Mouse (Mus musculus): ENCODE measurements at regions not wholly inside any gene's neighbourhood (a gene's known extent, or its start where the extent isn't known, plus 50 kb on each side); places are given as distances from the start of the nearest gene placed in this dataset.

DNA sequence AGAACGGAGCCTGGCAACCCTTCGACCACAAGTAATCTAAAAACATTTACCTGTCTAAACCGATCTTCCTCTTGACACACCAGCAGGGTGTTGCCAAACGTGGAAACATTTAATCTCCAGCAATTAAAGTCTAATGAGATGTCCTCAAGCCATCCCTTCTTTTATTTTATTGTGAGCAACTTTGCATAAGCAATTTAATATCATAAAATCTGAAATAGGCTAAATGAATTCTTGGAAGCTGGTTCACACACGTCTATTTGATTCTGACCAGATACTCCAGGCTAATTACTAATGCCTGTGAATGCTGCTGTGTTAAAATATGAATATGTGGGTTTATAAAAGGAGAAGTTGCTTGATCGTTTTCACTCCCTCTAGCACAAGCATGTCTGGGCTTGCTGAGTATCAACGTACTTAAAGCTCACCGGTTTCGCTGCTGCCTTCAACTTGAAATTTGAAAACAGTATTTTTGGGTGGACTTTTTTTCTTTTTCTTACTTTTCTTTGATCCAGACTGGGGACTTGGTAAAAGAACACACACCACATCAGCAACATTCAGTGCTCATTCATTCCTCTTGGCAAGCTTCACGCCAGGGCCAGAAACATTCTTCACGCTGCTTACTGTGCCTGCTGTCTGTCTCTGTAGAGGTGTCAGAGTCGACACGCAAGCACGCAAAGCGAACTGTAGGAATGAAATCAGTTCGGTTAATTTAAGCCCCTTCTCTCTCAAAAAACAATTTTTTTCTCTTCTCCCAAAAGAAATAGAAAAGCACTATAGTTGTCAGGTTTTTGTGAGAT lies 194.4 kb downstream of the Npr3 start:
- peak; percentile 78 for DNase-seq (ENCODE audit: low read depth)

DNA sequence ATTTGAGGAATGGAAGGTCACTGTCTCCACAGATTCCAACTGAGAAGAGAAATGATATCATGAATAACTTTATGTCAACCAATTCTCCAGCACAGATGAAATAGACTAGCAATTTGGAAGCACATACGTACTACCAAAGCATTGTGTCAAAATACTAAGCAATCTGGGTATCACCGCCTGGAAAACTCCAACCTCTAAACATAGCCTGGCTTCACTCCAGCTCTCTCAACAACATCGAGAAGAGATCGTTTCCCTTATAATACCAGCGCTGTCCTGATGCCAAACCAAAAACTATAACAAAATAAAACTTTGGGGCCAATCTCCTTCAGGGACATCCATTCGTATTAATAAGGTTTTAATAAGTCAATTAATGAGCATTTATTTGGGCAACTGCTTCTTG lies 205.8 kb downstream of the Npr3 start:
- DNase-seq (ENCODE audit: low read depth) = no peak

DNA sequence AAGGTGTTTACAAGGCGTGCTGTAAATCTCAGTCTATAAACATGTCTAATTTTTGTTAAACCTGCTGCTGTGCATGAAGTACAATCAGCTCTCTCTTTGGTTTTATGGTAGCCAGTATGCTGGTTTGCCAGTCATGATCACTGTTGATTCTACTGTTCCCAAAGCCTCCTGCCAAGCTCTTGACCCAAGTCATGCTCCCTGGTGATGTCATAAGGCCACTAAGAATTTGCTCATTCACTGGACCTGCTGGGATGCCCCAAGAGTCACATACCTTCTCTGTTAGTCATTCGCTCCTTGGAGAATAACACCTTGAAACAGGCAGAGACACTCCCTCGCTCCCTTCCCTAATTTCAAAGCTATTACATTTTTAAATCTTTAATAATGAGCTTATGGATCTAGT lies 207.2 kb downstream of the Npr3 start:
- no peak for DNase-seq (ENCODE audit: low read depth)

DNA sequence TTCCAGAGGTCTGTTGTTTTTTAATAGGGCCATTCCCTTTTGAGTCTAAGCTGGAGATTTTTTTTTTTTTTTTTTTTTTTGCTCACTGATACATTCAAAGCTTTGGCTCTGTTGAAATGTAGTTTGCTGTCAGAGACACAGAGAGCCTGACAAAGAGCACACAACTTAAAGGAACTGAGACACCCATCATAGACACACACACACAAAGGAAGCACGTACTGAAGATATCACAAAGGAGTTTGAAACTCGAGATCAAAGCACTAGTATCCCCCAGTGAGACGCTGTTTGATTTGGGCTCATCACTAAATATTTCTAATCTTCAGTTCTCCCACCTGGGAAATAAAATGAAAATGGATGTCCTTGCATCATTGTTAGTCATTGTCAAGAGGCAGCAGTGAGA lies 210.0 kb downstream of the Npr3 start:
- DNase-seq (ENCODE audit: low read depth) = no peak

DNA sequence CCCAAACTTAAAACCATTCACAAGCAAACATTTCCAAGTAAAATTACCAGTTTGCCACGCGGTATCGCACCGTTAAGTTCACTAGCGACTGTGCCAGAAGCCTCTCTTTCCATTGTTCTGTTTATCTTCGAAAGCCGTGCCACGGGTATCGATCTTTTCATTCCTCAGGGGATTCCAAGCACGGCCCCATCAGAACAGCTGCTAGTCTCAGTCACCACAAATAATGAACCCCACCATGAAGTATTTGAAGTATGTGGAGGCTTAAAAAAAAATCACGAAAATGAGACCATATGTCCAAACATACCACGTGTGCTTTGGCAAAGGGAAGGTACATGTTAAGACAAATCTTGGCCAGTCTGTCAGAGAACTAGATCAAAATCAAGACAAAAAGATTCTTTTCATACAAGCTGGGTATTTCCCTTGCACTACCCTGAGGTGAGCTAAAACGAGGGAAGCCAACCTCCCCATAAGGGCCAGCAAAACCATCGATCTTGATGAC lies 213.3 kb downstream of the Npr3 start:
- DNase-seq (ENCODE audit: low read depth) = no peak

DNA sequence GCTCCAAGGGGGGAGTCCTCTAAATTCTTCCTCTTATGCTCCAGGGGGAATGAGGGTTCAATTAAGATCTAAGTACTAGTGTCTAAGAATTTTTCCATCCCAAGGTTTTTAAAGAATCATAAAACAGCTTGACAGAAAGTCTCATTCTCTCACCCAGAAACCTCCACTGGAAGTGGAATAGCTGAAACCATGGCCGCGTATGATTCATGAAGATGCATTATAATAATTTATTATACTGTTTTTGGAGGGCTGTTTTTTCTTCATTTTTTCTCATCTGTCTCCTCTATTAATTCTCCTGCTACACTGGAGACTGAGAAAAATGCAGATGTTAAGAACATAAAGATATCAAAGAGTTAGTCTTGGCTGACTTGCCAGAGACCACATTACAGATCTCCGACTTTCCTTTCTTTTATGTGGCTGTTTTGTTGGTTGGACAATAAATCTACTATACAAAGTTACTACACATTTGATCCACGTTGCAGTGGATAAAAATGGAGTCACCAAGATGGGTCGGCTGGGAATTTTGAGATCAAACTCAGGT lies 242.2 kb downstream of the Npr3 start:
- no peak for DNase-seq (ENCODE audit: low read depth)

DNA sequence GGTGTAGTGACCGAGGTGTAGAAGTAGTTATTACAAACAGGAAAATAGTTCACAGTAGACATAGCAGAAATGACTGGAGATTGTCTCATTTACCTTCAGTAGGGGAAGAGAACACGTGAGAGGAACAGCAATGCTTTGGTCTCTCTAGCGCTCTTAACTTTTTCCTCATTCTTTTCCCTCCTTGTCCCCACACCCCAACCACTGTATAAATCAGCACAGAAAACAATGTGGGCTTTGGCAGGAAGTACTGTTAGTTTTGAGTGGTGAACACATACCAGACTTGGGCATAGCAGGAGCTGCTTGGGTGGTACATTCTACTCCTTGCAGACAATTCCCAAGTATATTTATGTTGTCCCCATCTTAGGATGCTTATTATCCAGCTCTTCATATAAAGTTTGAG lies 251.9 kb downstream of the Npr3 start:
- no peak for DNase-seq (ENCODE audit: low read depth)

DNA sequence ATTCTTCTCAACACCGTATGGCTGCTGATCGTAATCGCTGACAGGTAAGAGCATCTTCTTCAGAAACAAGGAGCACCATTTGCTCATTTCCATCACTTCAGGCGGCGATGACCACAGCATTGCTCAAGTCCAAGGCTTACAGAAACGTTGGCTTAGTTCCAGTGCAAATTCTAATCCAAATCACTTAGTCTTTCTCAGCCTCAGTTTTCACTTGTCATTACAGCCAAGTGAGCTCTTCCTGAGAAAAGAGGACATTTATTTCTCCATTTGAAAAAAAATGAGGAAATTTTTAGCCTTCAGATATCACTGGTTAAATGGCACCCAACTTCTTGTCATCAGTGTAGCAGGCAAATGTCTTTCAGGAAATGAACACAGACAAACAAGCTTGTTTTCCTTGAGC lies 246.8 kb upstream of the Tars start:
- DNase-seq (ENCODE audit: low read depth) = no peak

DNA sequence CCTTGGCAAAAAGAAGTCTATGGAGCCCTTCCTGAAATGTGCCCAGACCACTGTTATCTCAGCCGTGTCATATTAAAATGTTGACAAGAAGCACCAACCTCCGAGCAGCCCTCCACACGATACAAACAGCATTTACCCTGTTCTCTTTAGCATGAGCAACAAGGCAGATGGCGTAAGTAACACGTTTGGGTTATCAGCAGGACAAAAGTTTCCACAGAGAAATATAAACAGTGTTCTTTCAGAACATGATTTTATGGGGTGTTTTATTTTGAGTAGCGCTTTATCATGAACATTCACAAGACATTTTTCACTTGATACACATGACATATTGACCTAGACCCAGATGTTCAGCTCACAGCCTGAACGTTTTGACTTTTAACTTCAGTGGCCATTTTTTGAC lies 245.3 kb upstream of the Tars start:
- DNase-seq (ENCODE audit: low read depth) = no peak

DNA sequence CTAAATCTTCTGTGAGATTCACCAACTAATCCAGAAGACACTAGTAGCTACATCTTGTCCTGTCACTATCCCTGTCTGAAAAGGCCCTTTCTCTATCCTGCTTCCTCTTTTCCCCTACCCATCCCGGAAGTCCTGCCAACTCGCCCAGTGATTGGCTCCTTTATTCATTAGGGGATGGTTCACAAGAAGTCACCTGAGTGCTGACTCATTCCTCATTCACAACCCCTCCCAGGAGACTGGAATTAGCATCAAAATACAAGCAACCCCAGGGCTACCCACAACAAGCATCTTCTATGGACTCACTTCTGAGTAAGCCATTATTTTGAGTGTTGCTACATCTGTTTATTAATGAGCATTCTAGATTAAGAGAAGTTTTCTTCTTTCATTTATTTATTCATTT lies 231.2 kb upstream of the Tars start:
- no peak for DNase-seq (ENCODE audit: low read depth)

DNA sequence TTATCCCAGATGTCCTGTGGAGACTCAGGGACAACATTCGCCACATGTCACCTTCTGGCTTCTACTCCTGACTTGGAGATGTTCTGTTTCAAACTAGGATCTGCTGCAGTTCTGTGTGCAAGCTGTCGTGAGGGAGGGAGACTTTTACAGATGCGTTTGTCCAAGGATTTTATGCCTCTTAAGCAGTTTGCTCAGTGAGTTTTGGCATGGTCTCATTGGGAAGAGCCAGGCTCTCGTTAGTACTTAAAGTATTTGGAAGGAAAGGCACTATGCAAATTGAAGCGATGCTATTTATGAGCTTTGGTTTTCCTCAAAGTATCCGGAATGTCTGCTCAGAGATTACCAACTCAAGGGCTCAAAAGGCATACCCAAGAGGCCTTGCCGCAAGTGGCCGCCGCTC lies 227.0 kb upstream of the Tars start:
- no peak for DNase-seq (ENCODE audit: low read depth)

DNA sequence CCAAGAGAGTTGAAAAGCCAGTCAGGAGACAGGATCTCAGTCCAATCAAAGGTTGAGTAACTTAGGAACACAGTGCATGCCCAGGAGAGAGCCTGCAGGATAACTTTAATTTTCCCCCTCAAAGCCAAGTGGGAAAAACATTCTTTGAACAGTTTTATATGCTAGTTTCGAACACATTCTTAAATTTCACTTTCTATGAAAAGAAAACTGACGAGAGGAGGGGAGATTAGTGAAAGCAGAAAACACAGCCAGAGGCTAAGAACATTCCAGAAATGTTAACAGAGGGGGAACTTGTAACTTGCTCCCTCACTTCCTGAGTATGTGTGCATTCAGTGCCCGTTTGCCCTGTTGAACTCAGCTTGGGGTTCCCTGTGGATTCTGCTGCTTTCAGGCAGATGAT lies 213.0 kb upstream of the Tars start:
- DNase-seq (ENCODE audit: low read depth) = no peak

DNA sequence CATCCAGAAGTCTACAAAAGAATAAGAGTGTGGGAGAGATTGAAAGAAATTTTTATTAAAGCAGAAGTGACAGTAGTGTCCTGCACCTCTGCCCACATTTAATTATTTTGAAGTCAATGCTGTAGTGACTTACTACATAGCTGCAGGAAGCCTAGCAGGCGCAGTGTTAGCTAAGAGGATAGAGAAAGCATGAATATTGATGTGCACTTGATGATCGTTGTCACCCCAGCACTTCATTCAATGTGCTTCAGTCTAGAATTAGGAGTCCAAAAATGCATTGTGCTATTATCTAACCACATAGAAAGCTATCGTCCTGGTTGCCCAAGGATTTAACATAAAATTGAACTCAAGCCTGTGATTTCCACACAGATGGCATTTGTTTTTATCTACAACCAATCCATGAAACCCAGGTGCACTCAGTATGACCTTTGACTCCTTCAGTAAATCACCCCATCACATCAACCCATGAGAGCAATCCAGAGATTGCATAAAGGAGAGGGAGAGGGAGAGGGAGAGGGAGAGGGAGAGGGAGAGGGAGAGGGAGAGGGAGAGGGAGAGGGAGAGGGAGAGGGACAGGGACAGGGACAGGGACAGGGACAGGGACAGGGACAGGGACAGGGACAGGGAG lies 210.7 kb upstream of the Tars start:
- no peak for DNase-seq (ENCODE audit: low read depth)

DNA sequence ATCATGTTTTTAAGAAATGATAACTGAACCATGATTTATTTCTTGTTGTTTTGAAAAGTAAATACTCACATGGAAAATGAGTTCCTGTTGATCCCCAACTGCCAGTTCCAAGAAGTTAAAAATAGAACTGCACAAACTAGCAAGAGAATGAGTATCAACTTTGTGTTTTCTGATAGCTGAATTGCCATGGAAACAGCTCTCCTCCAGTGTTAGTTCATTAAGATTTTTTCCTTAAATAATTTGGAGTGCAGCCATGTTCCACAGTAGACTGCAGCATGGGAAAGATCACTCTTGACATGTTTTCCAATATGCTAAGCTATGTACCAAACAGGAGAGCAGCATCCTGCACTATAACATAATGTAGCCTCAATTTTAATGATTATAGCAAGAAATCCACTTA lies 208.0 kb upstream of the Tars start:
- DNase-seq (ENCODE audit: low read depth) = no peak

DNA sequence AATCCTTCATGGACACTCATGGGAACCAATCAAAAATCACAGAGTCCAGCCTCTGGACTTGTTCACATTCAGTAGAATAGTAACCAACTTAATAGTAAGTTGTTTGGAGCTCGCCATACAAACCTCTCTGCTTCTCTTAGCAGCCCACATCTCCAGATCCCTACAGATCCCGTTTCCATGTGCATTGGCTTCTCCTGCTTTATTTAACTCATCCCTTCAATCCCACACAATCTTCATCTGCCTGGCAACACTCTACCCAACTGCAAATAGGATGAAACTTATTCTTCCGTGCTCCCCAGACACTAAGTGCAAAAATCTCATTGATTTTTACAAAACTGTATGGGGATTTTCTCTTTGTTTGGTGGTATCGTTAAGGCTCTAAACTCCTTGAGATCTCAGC lies 206.2 kb upstream of the Tars start:
- DNase-seq (ENCODE audit: low read depth) = no peak

DNA sequence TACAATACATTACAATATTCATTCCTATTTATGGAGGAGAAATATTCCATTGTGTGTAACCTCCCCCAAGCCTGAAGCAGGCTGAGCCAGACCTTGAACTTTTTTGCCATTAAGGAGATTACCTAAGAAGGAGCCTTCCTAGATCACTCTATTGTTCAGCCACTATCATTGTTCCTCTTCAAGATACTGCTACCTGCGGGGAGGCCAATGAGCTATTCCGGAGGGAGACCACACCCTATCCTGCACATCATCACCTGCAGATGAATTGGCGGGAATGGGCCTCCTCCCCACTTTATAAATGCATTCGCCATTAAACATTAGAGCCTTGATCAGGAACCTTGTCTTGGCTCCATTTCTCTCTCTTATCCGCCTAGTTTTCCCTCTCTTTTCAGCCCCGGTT lies 197.6 kb upstream of the Tars start:
- no peak for DNase-seq (ENCODE audit: low read depth)

DNA sequence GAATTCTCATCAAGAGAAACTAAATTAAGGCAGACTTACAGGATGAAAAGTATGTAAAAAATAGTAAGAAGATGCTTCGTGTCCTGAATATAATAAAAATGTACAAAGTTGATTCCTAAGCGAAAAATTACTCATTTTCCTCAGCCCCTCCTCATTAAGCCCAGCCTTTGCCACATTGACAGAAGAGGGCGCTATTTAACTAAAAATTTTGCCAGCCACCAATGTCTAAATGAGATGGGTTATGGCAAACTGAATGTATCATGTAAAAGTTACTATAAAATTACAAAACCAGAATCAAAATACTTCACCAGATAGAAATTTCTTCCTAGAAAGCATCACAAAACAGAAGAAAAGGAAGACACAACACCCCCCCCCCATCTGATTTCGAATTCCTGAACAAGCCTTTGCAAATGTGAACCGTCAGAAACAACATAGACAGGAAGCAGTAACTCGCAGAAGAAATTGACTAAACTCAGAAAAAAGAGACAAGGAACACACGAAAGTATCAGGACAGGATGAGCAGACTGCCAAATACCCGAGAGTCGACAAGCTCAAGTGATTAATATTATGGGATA lies 191.2 kb upstream of the Tars start:
- DNase-seq (ENCODE audit: low read depth) = no peak

DNA sequence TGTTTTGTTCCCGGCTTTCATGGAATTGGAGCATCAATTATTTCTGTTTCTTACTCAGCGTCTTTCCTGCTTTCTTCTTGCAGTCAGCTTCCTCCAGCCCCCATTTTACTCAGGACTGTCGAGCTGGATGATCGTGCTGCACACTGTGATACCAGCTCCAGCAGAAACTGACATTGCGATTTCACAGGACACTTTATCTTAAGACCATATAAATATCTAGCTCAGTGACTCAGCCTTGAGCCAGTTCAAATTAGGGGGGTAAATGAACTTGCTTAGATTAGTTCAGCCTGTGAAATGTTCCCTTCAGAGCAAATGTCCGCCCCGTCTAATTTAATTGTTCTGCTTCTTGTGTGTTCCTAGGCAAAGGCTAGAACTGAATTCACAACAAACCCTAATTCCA lies 190.3 kb upstream of the Tars start:
- DNase-seq (ENCODE audit: low read depth) = no peak

DNA sequence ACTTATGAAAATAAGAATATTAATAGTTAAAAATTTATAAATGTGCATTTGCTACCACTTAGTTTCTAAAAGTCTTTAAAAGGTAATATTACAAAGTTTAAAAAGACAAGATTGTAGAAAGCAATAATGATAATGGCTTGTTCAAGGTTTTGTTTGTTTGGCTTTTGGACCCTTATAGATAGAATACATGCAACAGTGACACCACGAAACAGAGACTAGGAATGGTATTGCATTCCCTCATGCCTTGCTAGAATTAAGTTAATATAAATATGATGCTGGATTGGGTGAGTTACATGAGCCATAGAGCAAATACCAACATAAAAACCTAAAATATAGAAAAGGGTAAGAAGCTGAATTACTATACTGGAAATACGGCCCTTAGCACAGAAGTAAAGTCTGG lies 186.9 kb upstream of the Tars start:
- DNase-seq (ENCODE audit: low read depth) = no peak

DNA sequence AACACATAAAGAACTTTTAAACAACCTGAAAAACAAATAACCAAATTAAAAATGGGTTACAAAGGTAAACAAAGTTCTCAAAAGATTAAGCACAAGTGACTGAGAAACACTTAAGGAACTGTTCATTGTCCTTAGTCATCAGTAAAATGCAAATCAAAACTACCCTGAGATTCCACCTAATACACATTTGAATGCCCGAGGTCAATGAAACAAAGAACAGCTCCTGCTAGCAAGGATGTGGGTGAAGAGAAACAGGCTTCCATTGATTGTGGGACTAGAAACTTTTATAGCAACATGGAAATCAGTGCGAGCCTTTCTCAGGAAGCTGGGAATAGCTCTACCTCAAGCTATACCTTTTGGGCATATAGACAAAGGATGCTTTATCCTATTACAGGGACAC lies 184.7 kb upstream of the Tars start:
- no peak for DNase-seq (ENCODE audit: low read depth)

DNA sequence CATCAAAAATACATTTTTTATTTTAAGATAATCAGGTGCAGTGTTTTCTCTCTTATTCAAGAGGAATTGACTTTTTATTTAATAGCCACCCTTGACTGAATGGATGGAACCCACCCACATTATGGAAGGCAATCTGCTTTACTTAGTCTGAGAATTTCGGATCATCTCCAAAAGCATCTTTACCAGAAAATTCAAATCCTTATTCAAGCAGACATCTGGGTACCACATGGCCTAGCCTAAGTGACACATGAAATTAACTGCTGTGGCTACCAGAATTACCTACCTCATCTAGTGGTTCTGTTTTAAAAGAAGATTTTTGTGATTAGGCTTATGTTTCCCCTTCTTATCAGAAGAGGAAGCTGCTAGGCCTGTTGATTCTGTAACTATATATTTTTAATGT lies 178.9 kb upstream of the Tars start:
- DNase-seq (ENCODE audit: low read depth) = no peak

DNA sequence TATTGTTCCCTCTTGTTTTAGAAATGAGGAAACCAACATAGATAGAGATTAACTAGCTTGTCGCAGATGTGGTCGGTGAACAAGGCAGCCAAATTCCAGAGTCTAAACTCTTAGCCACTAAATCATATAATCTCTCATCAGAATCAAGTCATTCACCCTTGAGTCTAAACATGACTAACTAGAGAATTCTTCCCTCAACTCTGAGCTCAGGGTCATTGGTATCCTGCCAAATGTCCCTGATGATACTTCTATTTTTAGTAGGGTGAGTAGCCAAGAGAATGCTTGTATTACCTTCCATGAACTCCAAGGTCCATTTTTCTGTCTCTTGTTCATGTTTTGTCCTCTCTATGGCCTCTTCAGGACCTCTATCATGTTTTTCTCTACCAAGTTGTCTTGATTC lies 174.9 kb upstream of the Tars start:
- DNase-seq (ENCODE audit: low read depth) = no peak

DNA sequence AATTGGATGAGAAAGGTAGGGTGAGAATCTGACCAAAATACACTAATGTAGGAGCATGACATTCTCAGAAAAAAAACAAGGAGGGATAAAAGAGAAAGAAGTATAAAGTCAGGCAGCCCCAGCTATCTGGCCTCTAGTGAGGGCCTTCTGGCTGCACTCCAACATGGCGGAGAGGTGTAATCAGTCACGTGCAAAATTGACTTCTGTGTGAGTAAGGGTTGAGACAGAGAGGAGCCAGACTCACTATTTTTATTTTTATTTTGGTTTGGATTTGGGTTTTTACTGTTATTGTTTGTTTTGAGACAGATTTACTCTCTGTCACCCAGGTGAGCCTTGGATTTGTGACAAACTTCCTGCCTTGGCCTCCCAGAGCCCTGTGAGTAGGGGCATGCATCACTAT lies 174.0 kb upstream of the Tars start:
- DNase-seq (ENCODE audit: low read depth) = no peak

Measured in gonadal fat pad, adult 2 months (tissue).